Mouse (Mus musculus): Measurements from ENCODE around the gene Mrtfb.

DNA sequence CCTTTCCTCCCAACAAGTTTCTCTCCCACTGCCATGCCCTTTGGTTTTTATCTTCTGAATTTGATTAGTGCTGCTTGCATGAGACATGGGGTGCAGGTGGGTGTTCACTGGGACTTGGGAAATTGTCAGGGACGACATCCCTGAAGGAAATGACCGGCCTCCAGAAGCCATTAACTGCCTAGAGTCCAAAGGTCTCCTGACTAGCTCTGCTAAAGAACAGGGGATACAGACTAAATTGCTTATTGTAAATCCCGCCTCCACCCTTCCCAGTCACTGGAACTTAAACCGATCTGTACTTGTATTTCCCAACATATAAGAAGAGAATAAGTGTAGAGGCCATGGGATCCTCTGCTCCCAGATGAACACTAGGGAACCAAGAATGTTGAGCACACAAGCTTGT lies 43.5 kb upstream of the Mrtfb start:
- TF ChIP-seq CTCF (IDR thresholded peaks at IDR 0.05), result no peak
- no peak for TF ChIP-seq EP300 (IDR thresholded peaks at IDR 0.05)

Measured in lung, postnatal 0 days (tissue).